Mouse (Mus musculus) left cerebral cortex, adult 11 months (tissue): ENCODE measurements around the gene Blm.
"Not testable (repeated sequence)": the region's sequence is repeated elsewhere in the genome, so short reads cannot be mapped to it uniquely, and the experiment has no call there.

Experiments used
- DNase-seq: peaks from one replicate; pipeline ENCODE4 v3.0.0; 2022; ENCODE audit warnings: low spot score

Blm gene

GRCm38 (mm10) chr7:80534291-80535008 lies 469 bp downstream of the Blm start:
- DNase-seq = no peak

- no peak for DNase-seq
Observed at GRCm38 (mm10) chr7:80531087-80531486, 3.8 kb downstream of the Blm start.

GRCm38 (mm10) chr7:80530646-80531045 lies 4.3 kb downstream of the Blm start:
- no peak for DNase-seq

GRCm38 (mm10) chr7:80526698-80527097 lies 8.2 kb downstream of the Blm start:
- no peak for DNase-seq

- no peak for DNase-seq
Observed at GRCm38 (mm10) chr7:80512408-80513085, 22.4 kb downstream of the Blm start.

GRCm38 (mm10) chr7:80507697-80508096 lies 27.2 kb downstream of the Blm start:
- not testable (repeated sequence) for DNase-seq

GRCm38 (mm10) chr7:80506007-80506406 lies 28.9 kb downstream of the Blm start:
- DNase-seq = no peak

- no peak for DNase-seq
Observed at GRCm38 (mm10) chr7:80504920-80505319, 30.0 kb downstream of the Blm start.

GRCm38 (mm10) chr7:80501006-80501405 lies 33.9 kb downstream of the Blm start:
- no peak for DNase-seq

GRCm38 (mm10) chr7:80500099-80500498 lies 34.8 kb downstream of the Blm start:
- DNase-seq = no peak

- no peak for DNase-seq
Observed at GRCm38 (mm10) chr7:80499190-80499962, 35.5 kb downstream of the Blm start.

- no peak for DNase-seq
Observed at GRCm38 (mm10) chr7:80496656-80497055, 38.3 kb downstream of the Blm start.

GRCm38 (mm10) chr7:80495210-80495609 lies 39.7 kb downstream of the Blm start:
- no peak for DNase-seq

- DNase-seq = no peak
Observed at GRCm38 (mm10) chr7:80491995-80492394, 42.9 kb downstream of the Blm start.

GRCm38 (mm10) chr7:80491086-80491485 lies 43.8 kb downstream of the Blm start:
- no peak for DNase-seq

GRCm38 (mm10) chr7:80490351-80490750 lies 44.6 kb downstream of the Blm start:
- DNase-seq = no peak

- no peak for DNase-seq
Observed at GRCm38 (mm10) chr7:80489445-80489844, 45.5 kb downstream of the Blm start.

GRCm38 (mm10) chr7:80487239-80487638 lies 47.7 kb downstream of the Blm start:
- DNase-seq = no peak

- no peak for DNase-seq
Observed at GRCm38 (mm10) chr7:80480097-80480496, 54.8 kb downstream of the Blm start.

GRCm38 (mm10) chr7:80473837-80474236 lies 61.1 kb downstream of the Blm start:
- no peak for DNase-seq

- DNase-seq = no peak
Observed at GRCm38 (mm10) chr7:80468851-80469250, 66.1 kb downstream of the Blm start.

GRCm38 (mm10) chr7:80467334-80467733 lies 67.6 kb downstream of the Blm start:
- DNase-seq = no peak

GRCm38 (mm10) chr7:80464831-80465230 lies 70.1 kb downstream of the Blm start:
- no peak for DNase-seq
